Mouse (Mus musculus): Measurements from ENCODE around the gene Vmn2r27.

Vmn2r27 gene

GRCm38 (mm10) chr6:124231756-124232155 lies at the start of gene Vmn2r27:
Vmn2r27 (minus strand) TSS chr6:124231856.
- DNase-seq (ENCODE audit: low spot score): no peak

- DNase-seq (ENCODE audit: low spot score): no peak
These were observed 46.6 kb upstream of the Vmn2r27 start for GRCm38 (mm10) chr6:124278291-124278690.

- no peak for DNase-seq (ENCODE audit: low spot score)
These were observed 46.0 kb upstream of the Vmn2r27 start for GRCm38 (mm10) chr6:124277641-124278040.

GRCm38 (mm10) chr6:124273231-124273880 lies 41.7 kb upstream of the Vmn2r27 start:
- DNase-seq (ENCODE audit: low spot score): no peak

GRCm38 (mm10) chr6:124262696-124263095 lies 31.0 kb upstream of the Vmn2r27 start:
- DNase-seq (ENCODE audit: low spot score): peak; percentile 56

GRCm38 (mm10) chr6:124260198-124260931 lies 28.7 kb upstream of the Vmn2r27 start:
- DNase-seq (ENCODE audit: low spot score): peak; percentile 58

GRCm38 (mm10) chr6:124255721-124256470 lies 24.2 kb upstream of the Vmn2r27 start:
- DNase-seq (ENCODE audit: low spot score): no peak

GRCm38 (mm10) chr6:124202116-124202515 lies 29.5 kb downstream of the Vmn2r27 start:
- DNase-seq (ENCODE audit: low spot score): no peak

GRCm38 (mm10) chr6:124168499-124169257 lies 63.0 kb downstream of the Vmn2r27 start:
- DNase-seq (ENCODE audit: low spot score): no peak

- no peak for DNase-seq (ENCODE audit: low spot score)
These were observed 65.1 kb downstream of the Vmn2r27 start for GRCm38 (mm10) chr6:124166596-124166995.

- DNase-seq (ENCODE audit: low spot score): no peak
These were observed 81.8 kb downstream of the Vmn2r27 start for GRCm38 (mm10) chr6:124149808-124150207.

All from ovary, postnatal 14 days (tissue).